In the genomic region with DNA sequence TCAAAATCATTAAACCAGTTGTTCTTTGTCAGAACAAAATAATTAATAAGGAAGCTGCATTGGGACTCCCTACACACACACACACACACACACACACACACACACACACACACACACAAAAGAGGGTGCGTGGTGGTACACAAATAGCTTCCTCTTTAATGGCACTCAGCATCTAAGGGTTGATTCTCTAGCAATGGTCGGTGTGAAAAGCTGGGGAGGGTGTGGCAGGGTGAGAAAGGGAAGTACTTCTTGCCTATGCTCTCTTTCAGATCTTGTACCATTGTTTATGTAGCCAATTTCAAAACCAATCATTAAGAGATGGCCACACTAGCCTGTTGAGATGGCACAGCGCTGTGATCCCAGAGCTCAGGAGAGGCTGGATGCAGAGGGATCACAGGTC, we compare ENCODE assay signal across 26 mouse cellular contexts. TPM values are rescaled to one million over a fixed set of nuclear protein-coding genes. Genes with fewer than 3 reads are reported as not detected.
A peak's percentile ranks its signal among the peaks of the same experiment; 100 is the strongest.
DNase-seq lines count a peak whose midpoint lies in the region; ATAC-seq and TF ChIP-seq lines count a peak whose summit lies in the region.
"Had no signal": no experiment of that assay in that cellular context is flagged by ENCODE, and none has a peak within 500 bp of the region (broad histone marks: within the 10 kb centered on the region; RNA-seq: fewer than 3 reads in every experiment).

No protein-coding gene starts in this region.

- no peaks in the 10 kb centered on the region for H3K36me3 ChIP-seq in forebrain, embryonic 14.5 days (ENCODE audit: control insufficient read depth, insufficient read depth, low read length)
- H3K36me3 ChIP-seq: lung, embryonic 15.5 days; midbrain, embryonic 15.5 days had no signal

- no peaks in the 10 kb centered on the region for H3K27me3 ChIP-seq in forebrain, embryonic 14.5 days (replicated peaks; ENCODE audit: control insufficient read depth, insufficient read depth, low read length)
- H3K27me3 ChIP-seq: limb, embryonic 13.5 days; lung, embryonic 15.5 days; midbrain, embryonic 15.5 days had no signal

- no peak for TF ChIP-seq POLR2A in bone marrow, adult 2 months (IDR thresholded peaks at IDR 0.05; ENCODE audit: borderline replicate concordance, control insufficient read depth, low read depth, low read length)

- no peak overlapping the region for H3K9ac ChIP-seq in forebrain, embryonic 14.5 days (ENCODE audit: low read length)
- H3K9ac ChIP-seq: forebrain, postnatal 0 days; limb, embryonic 13.5 days; lung, embryonic 15.5 days; midbrain, embryonic 15.5 days had no signal

- DNase-seq in B cell, adult 2 months = peak; percentile 31 to 34
- DNase-seq in heart, adult 9 months (ENCODE audit: low spot score in 2 of 2) = no peak
- no peak for DNase-seq in forebrain, embryonic 14.5 days (ENCODE audit: low spot score)
- no peak for DNase-seq in gastrocnemius, postnatal 25 days
- DNase-seq: adrenal gland, adult 2 months; cerebellum, adult 18-20 months; cerebellum, postnatal 10 days; forebrain, postnatal 0 days; gastrocnemius, postnatal 10 days; heart, adult 18-20 months; heart, postnatal 14 days; kidney, adult 18-20 months; kidney, postnatal 4 days; lung, postnatal 4 days; right cerebral cortex, adult 18-20 months; thymus, postnatal 4 days had no signal

- peak; percentile 87 for ATAC-seq in megakaryocyte, adult 5-6 weeks (ENCODE audit: poor library complexity, severe bottlenecking)
- ATAC-seq in forebrain, embryonic 14.5 days = no peak
- ATAC-seq: activated CD4-positive, CD25-positive, alpha-beta regulatory T cell, adult 4 months; forebrain, postnatal 0 days; hindbrain, embryonic 16.5 days; midbrain, embryonic 15.5 days had no signal

- 34% methylated on average over 3 of the region's 3 CpGs for WGBS in bone marrow, adult 2 months
- WGBS in forebrain, embryonic 14.5 days = 76% methylated on average over 3 of the region's 3 CpGs

- H3K4me2 ChIP-seq in forebrain, embryonic 14.5 days (ENCODE audit: low read length) = no peak overlapping the region
- H3K4me2 ChIP-seq: limb, embryonic 13.5 days; liver, embryonic 11.5 days; lung, embryonic 15.5 days; midbrain, embryonic 15.5 days had no signal

- TF ChIP-seq CTCF in bone marrow, adult 2 months (IDR thresholded peaks at IDR 0.05; ENCODE audit: control insufficient read depth, insufficient read depth, low read length) = no peak

- H3K9me3 ChIP-seq in forebrain, embryonic 14.5 days (replicated peaks; ENCODE audit: control insufficient read depth, low read length) = no peaks in the 10 kb centered on the region
- H3K9me3 ChIP-seq: limb, embryonic 13.5 days; lung, embryonic 15.5 days; midbrain, embryonic 15.5 days had no signal

- peak overlapping the region; percentile 27 for H3K27ac ChIP-seq in bone marrow, adult 2 months (ENCODE audit: control insufficient read depth, insufficient read depth, low read depth, low read length, poor library complexity)
- H3K27ac ChIP-seq in forebrain, embryonic 14.5 days (ENCODE audit: low read depth, low read length) = no peak overlapping the region
- H3K27ac ChIP-seq: kidney, postnatal 0 days; limb, embryonic 13.5 days; lung, embryonic 15.5 days; midbrain, embryonic 15.5 days had no signal

- peaks cover 4% of the 10 kb centered on the region; the same call in 1 of the 2 replicates for H3K4me1 ChIP-seq in bone marrow, adult 2 months (ENCODE audit: control insufficient read depth, insufficient read depth, low read length)
- H3K4me1 ChIP-seq in forebrain, embryonic 14.5 days (ENCODE audit: control insufficient read depth, insufficient read depth, low read length) = peaks cover 4% of the 10 kb centered on the region; the same call in 1 of the 2 replicates

- no peak overlapping the region for H3K4me3 ChIP-seq in bone marrow, adult 2 months (replicated peaks; ENCODE audit: control insufficient read depth, low read depth, low read length)
- H3K4me3 ChIP-seq in forebrain, embryonic 14.5 days (ENCODE audit: low read depth, low read length) = no peak overlapping the region
- H3K4me3 ChIP-seq: erythroblast, embryonic 14.5 days; limb, embryonic 13.5 days; lung, embryonic 15.5 days; midbrain, embryonic 15.5 days had no signal

RNA-seq across cellular contexts. Expression of a gene that starts 23.1 kb away (rescaled TPM):
- polyA plus RNA-seq in bone marrow, adult 2 months (2011; ENCODE audit: insufficient read depth, insufficient read length, low replicate concordance, missing spikeins) = 1.1 and 3.7 TPM in 2 replicates
- 58.9 and 65.5 TPM in 2 replicates for total RNA-seq in megakaryocyte, adult 5-6 weeks (2015)
- total RNA-seq in megakaryocyte, adult 5-6 weeks (2017) = 55.1 and 58.9 TPM in 2 replicates
- polyA plus RNA-seq in forebrain, embryonic 14.5 days (2014; fragmentation: Nextera tagmentation; extraction: Ambion mirVana) = 18.1 and 21.1 TPM in 2 replicates
- total RNA-seq in gastrocnemius, postnatal 25 days (2021) = 1 to 10 TPM; 4.2 to 6.4 TPM
- polyA plus RNA-seq: erythroblast, embryonic 14.5 days had no signal

Comparison
In these comparisons a context has a peak if more than half of its experiments do, and no peak if none do; other contexts are left out.
1. DNase-seq: peak in B cell, adult 2 months (2 of 2); none in heart, adult 9 months (0 of 2), forebrain, embryonic 14.5 days (single experiment) and gastrocnemius, postnatal 25 days (single experiment).
2. RNA of a gene that starts 23.1 kb away (total RNA-seq): 55.1 to 65.5 TPM in megakaryocyte, adult 5-6 weeks; 4.2 to 6.4 TPM in gastrocnemius, postnatal 25 days; every median in the first group is over 4 times any median in the second.